Mouse (Mus musculus) mouse embryonic stem cell (cell line): Measurements from ENCODE around the gene Gsdmc4.
"Not testable (repeated sequence)": the region's sequence is repeated elsewhere in the genome, so short reads cannot be mapped to it uniquely, and the experiment has no call there.

Experiments used
- in situ Hi-C, 2 experiments: fragments of 300-500 bp; cut with MboI; formaldehyde crosslinking; loops; 1 replicate in 1 of 2; 3 replicates in 1 of 2; pipeline ENCODE4 v1.14.3; 2019 to 2020; ENCODE audit warnings: low sequenced_read_pairs in 2 of 2, low pct_unique_long_range_greater_than_20kb in 1 of 2, mixed read lengths in 1 of 2; ENCODE audit not compliant: unreplicated experiment in 1 of 2

Gene Gsdmc4

GRCm38 (mm10) chr15:63912197-63912596 lies at the start of gene Gsdmc4:
Gene Gsdmc4, minus strand, starts transcription at chr15:63912297.
- in situ Hi-C loops: not testable (repeated sequence)

GRCm38 (mm10) chr15:63960542-63960941 lies 48.4 kb upstream of the Gsdmc4 start:
- in situ Hi-C loops: no loop called here

GRCm38 (mm10) chr15:63957553-63957952 lies 45.5 kb upstream of the Gsdmc4 start:
- in situ Hi-C loops: no loop called here

- in situ Hi-C loops: no loop called here
These were observed 41.2 kb upstream of the Gsdmc4 start for GRCm38 (mm10) chr15:63953256-63953655.

- in situ Hi-C loops: no loop called here
These were observed 29.1 kb upstream of the Gsdmc4 start for GRCm38 (mm10) chr15:63941221-63941620.

- in situ Hi-C loops: no loop called here
These were observed 20.6 kb upstream of the Gsdmc4 start for GRCm38 (mm10) chr15:63932656-63933055.

- in situ Hi-C loops: no loop called here
These were observed 19.3 kb upstream of the Gsdmc4 start for GRCm38 (mm10) chr15:63931404-63931803.

- in situ Hi-C loops: no loop called here
These were observed 18.3 kb upstream of the Gsdmc4 start for GRCm38 (mm10) chr15:63930107-63931041.

GRCm38 (mm10) chr15:63926201-63926600 lies 14.1 kb upstream of the Gsdmc4 start:
- in situ Hi-C loops: no loop called here

GRCm38 (mm10) chr15:63924484-63924883 lies 12.4 kb upstream of the Gsdmc4 start:
- in situ Hi-C loops: no loop called here

- in situ Hi-C loops: not testable (repeated sequence)
These were observed 9.5 kb upstream of the Gsdmc4 start for GRCm38 (mm10) chr15:63921618-63922017.

- in situ Hi-C loops: not testable (repeated sequence)
These were observed 7.6 kb upstream of the Gsdmc4 start for GRCm38 (mm10) chr15:63919728-63920127.

GRCm38 (mm10) chr15:63916584-63916983 lies 4.5 kb upstream of the Gsdmc4 start:
- in situ Hi-C loops: not testable (repeated sequence)

GRCm38 (mm10) chr15:63909896-63910295 lies 2.2 kb downstream of the Gsdmc4 start:
- in situ Hi-C loops: not testable (repeated sequence)

GRCm38 (mm10) chr15:63895560-63896353 lies 16.3 kb downstream of the Gsdmc4 start:
- in situ Hi-C loops: loop anchor here in 1 of 2 experiments (10.0 kb wide), 1 partner anchor 219 kb away; no protein-coding TSS in a partner anchor

GRCm38 (mm10) chr15:63888440-63888839 lies 23.7 kb downstream of the Gsdmc4 start:
- in situ Hi-C loops: not testable (repeated sequence)

GRCm38 (mm10) chr15:63887949-63888348 lies 24.1 kb downstream of the Gsdmc4 start:
- in situ Hi-C loops: not testable (repeated sequence)

- in situ Hi-C loops: not testable (repeated sequence)
These were observed 33.6 kb downstream of the Gsdmc4 start, which contains the start of gene Gsdmc3 for GRCm38 (mm10) chr15:63878458-63878857. Gene Gsdmc3, minus strand, starts transcription at chr15:63878558.

- in situ Hi-C loops: not testable (repeated sequence)
These were observed 35.9 kb downstream of the Gsdmc4 start for GRCm38 (mm10) chr15:63876160-63876559.
